Mouse (Mus musculus): Measurements from ENCODE around the gene Shroom3. TPM values are rescaled to one million over a fixed set of nuclear protein-coding genes. Genes with fewer than 3 reads are reported as not detected.
A peak's percentile ranks its signal among the peaks of the same experiment; 100 is the strongest.

The Shroom3 gene
- polyA plus RNA-seq, 1 experiment from 2014 or later, result 6.6 TPM

DNA sequence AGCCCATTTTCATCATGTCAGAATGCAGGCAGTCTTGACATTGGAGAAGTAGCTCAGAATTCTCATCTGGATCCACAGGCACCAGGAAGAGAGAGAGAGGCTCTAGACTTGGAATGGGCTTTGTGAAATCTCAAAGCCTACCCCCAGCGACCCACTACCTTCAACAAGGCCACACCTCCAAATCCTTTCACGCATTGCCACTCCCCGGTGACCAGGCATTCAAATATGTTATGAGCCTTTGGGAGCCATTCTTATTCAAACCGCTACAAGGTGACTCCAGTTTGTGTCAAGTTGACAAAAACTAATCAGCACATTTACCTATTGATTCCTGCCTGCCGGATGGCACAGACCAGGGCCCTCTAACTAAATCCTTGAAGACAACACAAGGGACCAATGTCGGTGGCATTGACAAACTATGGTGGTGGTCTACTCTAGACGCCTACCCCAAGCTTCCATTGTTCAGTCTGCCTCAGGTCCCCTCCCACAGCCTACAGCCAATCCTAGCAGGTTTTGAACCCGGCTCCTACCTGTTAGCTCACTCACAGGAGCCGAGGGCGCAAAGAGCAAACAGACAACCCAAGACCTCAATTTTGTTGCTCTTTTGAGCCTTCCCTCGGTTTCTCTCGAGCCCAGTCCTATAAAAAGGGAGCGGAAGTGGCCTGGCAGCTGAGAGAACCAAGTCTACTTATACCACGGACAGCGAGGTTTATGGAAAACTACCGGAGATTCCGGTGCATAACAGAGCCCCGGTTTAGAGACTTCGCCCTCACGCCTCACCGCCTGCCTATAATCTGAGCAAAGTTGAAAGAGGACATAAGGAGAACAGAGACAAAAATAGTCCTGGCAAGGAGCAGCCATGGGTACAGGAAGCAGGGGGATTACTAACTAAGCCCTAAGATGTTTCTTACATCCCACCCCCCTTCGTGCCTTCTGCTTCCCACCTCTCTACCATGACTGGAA is 303.7 kb downstream of the Shroom3 start:
- H3K4me2 ChIP-seq (replicated peaks), result no peak overlapping the region
- no peaks in the 10 kb centered on the region for H3K9me3 ChIP-seq
- 90% methylated on average over 22 of the region's 22 CpGs for WGBS
- no peak overlapping the region for H3K4me3 ChIP-seq
- no peak overlapping the region for H3K9ac ChIP-seq
- H3K27ac ChIP-seq, result no peak overlapping the region
- H3K36me3 ChIP-seq, result no peaks in the 10 kb centered on the region
- no peaks in the 10 kb centered on the region for H3K27me3 ChIP-seq
- H3K4me1 ChIP-seq, result peaks cover 13% of the 10 kb centered on the region
- ATAC-seq (ENCODE audit: insufficient number of reproducible peaks, insufficient read depth, low FRiP score, low TSS enrichment), result no peak; the same call in 1 of the 2 replicates

DNA sequence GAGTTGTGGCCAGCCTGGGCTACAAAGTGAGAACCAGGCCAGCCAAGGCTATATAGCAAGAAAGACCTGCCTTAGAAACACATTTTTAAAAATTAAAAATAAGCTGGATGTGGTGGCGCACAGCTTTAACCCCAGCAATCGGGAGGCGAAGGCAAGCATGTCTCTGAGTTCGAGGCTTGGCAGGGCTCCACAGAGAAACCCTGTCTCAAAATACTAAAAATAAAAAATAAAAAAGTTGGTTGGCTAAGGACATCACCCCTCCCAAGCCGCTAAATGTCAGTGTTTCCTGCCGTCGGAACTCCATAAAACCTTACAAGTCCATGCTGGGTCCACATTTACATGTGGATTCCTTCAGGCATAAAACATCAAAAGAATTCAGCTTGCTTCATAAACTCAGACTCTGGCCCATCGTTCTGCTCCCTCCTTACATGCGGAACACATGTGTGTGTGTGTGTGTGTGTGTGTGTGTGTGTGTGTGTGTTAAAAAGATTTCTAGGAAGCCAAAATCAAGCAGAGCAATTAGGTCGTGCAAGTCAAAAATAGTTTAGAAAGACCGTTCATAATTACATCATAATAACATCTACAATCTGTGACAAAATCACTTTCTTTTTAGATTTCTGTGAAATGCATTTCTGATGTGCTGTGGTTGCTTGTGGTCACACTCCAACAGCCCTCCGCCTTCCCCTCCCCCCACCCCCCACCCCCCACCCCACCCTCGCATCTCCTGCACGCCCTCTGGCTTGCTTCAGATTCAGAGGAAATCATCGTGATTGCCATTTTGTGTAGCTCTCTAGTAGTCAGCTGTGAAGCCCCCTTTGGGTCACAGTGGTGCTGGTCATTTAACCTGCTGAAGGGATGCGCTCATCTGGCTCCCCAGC is 304.9 kb downstream of the Shroom3 start:
- 0 out of 2 replicates have a peak, but pooled peaks have one; percentile 47 for ATAC-seq (ENCODE audit: insufficient number of reproducible peaks, insufficient read depth, low FRiP score, low TSS enrichment)
- H3K4me3 ChIP-seq, result no peak overlapping the region
- H3K36me3 ChIP-seq, result no peaks in the 10 kb centered on the region
- H3K27ac ChIP-seq, result peak overlapping the region; percentile 90
- H3K4me1 ChIP-seq, result peaks cover 13% of the 10 kb centered on the region
- no peak overlapping the region for H3K9ac ChIP-seq
- H3K27me3 ChIP-seq, result no peaks in the 10 kb centered on the region
- H3K9me3 ChIP-seq, result no peaks in the 10 kb centered on the region
- WGBS, result 43% methylated on average over 15 of the region's 16 CpGs
- 0 out of 2 replicates have a peak overlapping the region, but pooled peaks have one; percentile 8 for H3K4me2 ChIP-seq (replicated peaks)

DNA sequence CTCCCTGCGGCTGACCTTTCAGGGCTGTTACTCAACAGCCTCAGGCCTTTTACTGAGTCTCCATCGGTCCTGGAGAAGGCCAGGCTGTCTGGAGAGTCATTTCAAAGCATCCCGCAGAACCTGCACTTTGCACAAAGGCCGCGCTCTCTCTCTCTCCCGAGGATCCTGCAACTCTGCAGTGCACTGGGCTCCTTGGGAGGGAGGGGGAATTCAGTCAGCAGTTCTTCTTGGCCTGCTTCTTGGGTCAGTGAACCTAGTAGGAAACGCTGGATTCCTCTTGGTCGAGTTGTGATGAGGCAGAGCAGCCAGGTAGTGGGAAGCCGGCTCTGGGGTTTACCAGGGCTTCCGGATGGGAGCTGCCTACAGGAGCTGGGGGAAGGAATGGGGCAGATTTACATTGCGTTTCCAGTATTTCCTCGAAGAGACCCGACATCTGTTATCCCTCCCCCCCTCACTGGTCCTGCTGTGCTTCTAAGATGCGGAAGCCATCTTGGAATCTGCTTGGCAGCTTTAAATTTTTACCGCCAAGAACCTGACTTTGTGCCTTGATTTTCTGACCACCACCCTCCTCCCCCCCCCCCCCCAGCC is 305.6 kb downstream of the Shroom3 start:
- Histone ChIP-seq H3K4me1 (peaks cover 13% of the 10 kb centered on the region), H3K27ac (peak overlapping the region; percentile 90), H3K36me3 (no peaks in the 10 kb centered on the region), H3K9me3 (no peaks in the 10 kb centered on the region), H3K27me3 (no peaks in the 10 kb centered on the region), H3K4me2 (replicated peaks) (0 out of 2 replicates have a peak overlapping the region, but pooled peaks have one; percentile 8), H3K4me3 (no peak overlapping the region), H3K9ac (no peak overlapping the region)
- 18% methylated on average over 15 of the region's 15 CpGs for WGBS
- 0 out of 2 replicates have a peak, but pooled peaks have one; percentile 35 for ATAC-seq (ENCODE audit: insufficient number of reproducible peaks, insufficient read depth, low FRiP score, low TSS enrichment)

DNA sequence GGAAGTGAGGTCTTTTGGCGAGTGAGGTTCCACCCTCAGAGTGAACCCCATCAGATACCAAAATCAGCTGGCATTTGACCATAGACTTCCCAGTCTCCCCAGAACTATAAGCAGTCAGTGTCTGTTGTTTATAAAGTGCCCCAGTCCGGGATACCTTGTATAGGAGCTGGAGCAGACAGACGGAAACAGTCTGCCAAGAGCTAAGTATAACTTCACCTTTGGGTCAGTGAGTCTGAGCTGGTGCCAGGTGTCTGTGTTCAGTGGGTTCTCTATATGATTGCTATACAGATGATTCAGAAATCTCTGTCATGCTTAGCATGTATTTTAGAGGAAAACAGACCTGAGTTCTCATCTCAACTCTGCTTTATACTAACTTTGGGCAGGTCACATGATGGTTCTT is 308.9 kb downstream of the Shroom3 start:
- Histone ChIP-seq H3K9me3 (no peaks in the 10 kb centered on the region), H3K9ac (no peak overlapping the region), H3K36me3 (no peaks in the 10 kb centered on the region), H3K27ac (no peak overlapping the region), H3K4me1 (peaks cover 23% of the 10 kb centered on the region), H3K4me3 (no peak overlapping the region), H3K27me3 (no peaks in the 10 kb centered on the region), H3K4me2 (replicated peaks) (no peak overlapping the region)
- WGBS, result 78% methylated on average over 3 of the region's 3 CpGs
- no peak for ATAC-seq (ENCODE audit: insufficient number of reproducible peaks, insufficient read depth, low FRiP score, low TSS enrichment)

DNA sequence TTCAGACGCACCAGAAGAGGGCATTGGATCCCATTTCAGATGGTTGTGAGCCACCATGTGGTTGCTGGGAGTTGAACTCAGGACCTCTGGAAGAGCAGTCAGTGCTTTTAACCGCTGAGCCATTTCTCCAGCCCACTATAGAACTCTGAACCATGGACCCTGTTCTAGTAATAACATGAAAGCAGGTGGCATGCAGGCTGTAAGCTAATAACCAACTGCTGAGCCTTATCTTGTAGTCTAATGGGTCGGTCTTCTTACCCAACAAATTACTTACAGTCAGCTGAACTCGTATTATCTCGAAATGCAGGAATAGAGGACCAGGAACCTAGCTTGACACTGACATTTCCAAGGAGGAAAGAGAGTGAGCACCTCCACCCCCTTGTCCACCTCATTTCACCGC is 311.1 kb downstream of the Shroom3 start:
- Histone ChIP-seq H3K4me2 (replicated peaks) (no peak overlapping the region), H3K9me3 (no peaks in the 10 kb centered on the region), H3K27ac (no peak overlapping the region), H3K4me3 (no peak overlapping the region), H3K4me1 (peaks cover 30% of the 10 kb centered on the region), H3K9ac (no peak overlapping the region), H3K27me3 (no peaks in the 10 kb centered on the region), H3K36me3 (no peaks in the 10 kb centered on the region)
- no peak for ATAC-seq (ENCODE audit: insufficient number of reproducible peaks, insufficient read depth, low FRiP score, low TSS enrichment)
- 83% methylated on average over 6 of the region's 6 CpGs for WGBS

DNA sequence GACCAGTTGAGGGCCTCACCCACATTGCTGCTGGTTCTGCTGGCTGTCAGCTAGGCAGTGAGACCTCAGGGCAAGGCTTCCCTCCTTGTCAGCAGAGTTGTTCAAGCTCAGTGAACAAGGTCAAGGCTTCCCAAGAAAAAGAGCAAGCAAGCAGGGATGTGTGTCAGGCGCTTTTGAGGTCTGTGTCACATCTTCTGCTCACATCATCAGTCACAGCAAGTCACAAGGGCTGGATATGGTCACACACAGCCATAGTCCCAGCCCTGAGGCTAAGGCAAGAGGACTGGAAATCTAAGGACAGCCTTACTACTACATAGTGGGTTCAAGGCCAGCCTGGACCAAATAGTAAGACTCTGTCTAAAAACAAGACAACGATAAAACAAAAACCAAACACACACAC is 311.6 kb downstream of the Shroom3 start:
- Histone ChIP-seq H3K27me3 (no peaks in the 10 kb centered on the region), H3K27ac (no peak overlapping the region), H3K4me2 (replicated peaks) (no peak overlapping the region), H3K36me3 (no peaks in the 10 kb centered on the region), H3K9me3 (no peaks in the 10 kb centered on the region), H3K9ac (no peak overlapping the region), H3K4me1 (peaks cover 31% of the 10 kb centered on the region), H3K4me3 (no peak overlapping the region)
- ATAC-seq (ENCODE audit: insufficient number of reproducible peaks, insufficient read depth, low FRiP score, low TSS enrichment), result no peak
- 98% methylated on average over 2 of the region's 2 CpGs for WGBS

DNA sequence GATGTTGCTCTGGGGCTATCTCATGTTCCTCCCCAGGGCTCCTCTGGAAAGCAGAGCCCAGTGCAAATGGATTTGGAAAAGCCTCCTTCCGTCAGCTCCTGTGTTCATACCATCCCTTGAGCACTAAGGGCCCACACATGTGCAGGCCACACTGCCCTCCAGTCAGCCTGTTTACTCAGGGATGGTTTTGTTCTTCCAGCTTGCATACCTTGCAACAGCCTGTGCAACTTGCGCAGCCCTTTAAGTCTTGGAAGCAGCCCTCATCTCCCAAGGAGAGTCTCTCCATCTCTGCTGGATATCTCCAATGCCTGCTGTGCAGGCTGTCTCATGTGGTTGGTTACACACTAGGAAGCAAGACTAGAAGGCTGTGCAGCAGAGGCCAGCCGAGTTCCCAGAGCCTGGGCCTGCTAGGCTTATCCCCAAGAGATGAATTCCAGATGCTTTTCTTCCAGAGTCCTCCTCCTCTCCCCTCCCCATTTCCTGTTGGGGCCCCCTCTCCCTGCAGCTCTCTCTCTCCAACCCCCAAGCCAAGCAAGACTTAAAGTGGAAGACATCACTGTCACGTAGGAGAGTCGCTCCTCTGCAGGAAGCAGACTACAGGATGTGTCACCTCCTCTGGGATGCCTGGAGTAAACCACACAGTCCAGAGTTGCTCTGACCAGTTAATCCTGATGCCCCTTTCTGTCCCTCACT is 314.3 kb downstream of the Shroom3 start:
- Histone ChIP-seq H3K9ac (no peak overlapping the region), H3K36me3 (no peaks in the 10 kb centered on the region), H3K4me3 (no peak overlapping the region), H3K27ac (peak overlapping the region; percentile 97), H3K4me1 (peaks cover 40% of the 10 kb centered on the region), H3K4me2 (replicated peaks) (peak overlapping the region; percentile 24; the same call in 1 of the 2 replicates), H3K9me3 (no peaks in the 10 kb centered on the region), H3K27me3 (no peaks in the 10 kb centered on the region)
- 13% methylated on average over 5 of the region's 5 CpGs for WGBS
- peak; percentile 79 for ATAC-seq (ENCODE audit: insufficient number of reproducible peaks, insufficient read depth, low FRiP score, low TSS enrichment)

DNA sequence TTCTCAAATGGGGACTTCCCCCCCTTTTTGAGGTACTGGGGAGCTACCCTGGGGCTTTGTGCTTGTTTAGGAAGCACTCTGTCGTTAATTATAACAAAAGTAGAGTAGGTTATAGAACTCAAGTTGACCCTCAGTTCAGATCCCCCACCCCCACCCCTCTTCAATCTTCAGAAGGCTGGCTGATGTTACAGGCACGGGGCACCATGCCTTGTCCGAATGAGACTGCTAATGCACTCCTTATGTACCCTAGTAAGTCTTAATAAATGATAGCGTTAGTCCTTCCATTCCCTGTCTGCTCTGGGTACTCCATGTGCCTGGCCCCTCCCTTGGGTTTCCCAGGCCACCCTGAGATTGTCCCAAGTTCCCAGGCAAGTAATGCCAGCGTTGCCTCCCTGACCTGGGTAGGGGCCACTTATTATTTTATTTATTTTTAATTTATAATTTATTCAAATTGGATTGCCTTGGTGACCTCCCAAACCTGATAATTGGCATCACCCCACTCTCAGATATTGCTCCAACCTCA is 315.3 kb downstream of the Shroom3 start:
- H3K27me3 ChIP-seq, result no peaks in the 10 kb centered on the region
- H3K36me3 ChIP-seq, result no peaks in the 10 kb centered on the region
- H3K9me3 ChIP-seq, result no peaks in the 10 kb centered on the region
- WGBS, result 15% methylated on average over 5 of the region's 5 CpGs
- no peak overlapping the region for H3K4me2 ChIP-seq (replicated peaks)
- no peak overlapping the region for H3K9ac ChIP-seq
- peaks cover 40% of the 10 kb centered on the region for H3K4me1 ChIP-seq
- peak overlapping the region; percentile 97 for H3K27ac ChIP-seq
- no peak for ATAC-seq (ENCODE audit: insufficient number of reproducible peaks, insufficient read depth, low FRiP score, low TSS enrichment)
- H3K4me3 ChIP-seq, result no peak overlapping the region

DNA sequence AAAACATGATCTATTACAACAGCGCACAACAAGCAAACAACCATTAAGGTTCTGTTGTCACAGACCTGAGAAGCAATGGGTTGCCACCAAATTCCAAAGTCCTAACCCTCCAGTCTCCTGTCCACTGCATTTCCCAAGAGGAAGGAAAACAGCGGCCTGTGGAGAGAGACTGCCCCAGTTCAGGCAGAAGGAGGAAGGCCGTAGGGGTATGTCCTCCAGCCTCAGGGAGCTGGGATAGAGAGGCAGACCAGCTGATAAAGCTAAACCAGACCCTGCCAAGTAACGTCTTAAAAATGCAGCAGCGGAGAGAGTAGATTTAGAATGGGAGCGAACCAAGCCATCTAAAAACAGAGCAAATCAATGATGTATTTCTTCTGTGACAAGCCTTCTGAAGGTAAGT is 316.8 kb downstream of the Shroom3 start:
- no peak for ATAC-seq (ENCODE audit: insufficient number of reproducible peaks, insufficient read depth, low FRiP score, low TSS enrichment)
- Histone ChIP-seq H3K27ac (peak overlapping the region; percentile 24; the same call in 1 of the 2 replicates), H3K27me3 (no peaks in the 10 kb centered on the region), H3K4me2 (replicated peaks) (no peak overlapping the region), H3K4me3 (no peak overlapping the region), H3K36me3 (no peaks in the 10 kb centered on the region), H3K4me1 (peaks cover 40% of the 10 kb centered on the region), H3K9ac (no peak overlapping the region), H3K9me3 (no peaks in the 10 kb centered on the region)
- 75% methylated on average over 6 of the region's 6 CpGs for WGBS

DNA sequence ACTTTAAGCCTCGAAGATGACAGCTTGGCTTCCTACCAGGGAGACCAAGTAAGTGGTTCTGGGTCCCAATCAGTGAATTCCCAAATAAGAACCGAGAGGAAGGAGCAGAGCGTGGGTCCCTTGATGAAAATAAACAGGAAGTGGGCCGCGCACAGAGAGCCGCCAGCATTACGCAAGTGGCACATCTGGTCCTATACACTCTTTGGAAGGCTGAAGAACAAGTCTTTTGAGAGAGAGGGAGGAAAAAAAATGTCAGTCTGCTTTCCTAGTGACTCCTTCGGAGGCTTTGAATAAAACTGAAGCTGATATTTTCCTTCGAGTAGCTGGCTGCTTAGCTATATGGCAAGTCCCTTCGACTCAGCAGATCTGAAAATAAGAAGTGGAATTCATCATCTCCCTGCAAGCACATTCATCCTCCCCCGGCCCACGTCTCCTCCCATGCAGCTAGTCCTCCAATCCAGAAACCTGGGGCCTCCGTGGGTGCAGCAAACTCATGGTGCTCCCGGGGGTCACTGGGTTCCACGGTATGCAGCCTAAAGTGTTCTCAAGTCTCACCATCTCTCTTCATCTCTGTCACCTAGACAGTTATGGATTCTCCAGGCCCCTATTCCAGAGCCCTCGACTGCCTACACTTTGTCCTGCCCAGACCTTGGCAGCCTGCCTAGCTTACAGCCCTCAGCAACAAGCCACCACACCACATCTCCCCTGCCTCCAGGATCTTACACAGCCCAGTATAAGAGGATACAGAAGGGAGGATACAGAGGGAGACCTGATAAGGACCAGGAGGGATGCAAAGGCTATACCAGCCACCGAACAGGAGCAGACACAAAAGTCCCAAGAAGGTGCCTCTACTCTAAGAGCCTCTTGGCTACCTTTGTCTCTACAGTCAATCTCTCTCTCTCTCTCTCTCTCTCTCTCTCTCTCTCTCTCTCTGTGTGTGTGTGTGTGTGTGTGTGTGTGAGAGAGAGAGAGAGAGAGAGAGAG is 317.8 kb downstream of the Shroom3 start:
- H3K4me3 ChIP-seq, result no peak overlapping the region
- ATAC-seq (ENCODE audit: insufficient number of reproducible peaks, insufficient read depth, low FRiP score, low TSS enrichment), result no peak
- H3K36me3 ChIP-seq, result no peaks in the 10 kb centered on the region
- H3K9me3 ChIP-seq, result no peaks in the 10 kb centered on the region
- H3K9ac ChIP-seq, result no peak overlapping the region
- no peak overlapping the region for H3K4me2 ChIP-seq (replicated peaks)
- H3K27me3 ChIP-seq, result no peaks in the 10 kb centered on the region
- peak overlapping the region; percentile 78 for H3K27ac ChIP-seq
- 48% methylated on average over 17 of the region's 17 CpGs for WGBS
- H3K4me1 ChIP-seq, result peaks cover 51% of the 10 kb centered on the region

Data from embryonic facial prominence, embryonic 12.5 days (tissue).